Mouse (Mus musculus) liver, embryonic 18 days (tissue): ENCODE measurements around the gene Gcgr. TPM values are rescaled to one million over a fixed set of nuclear protein-coding genes. Genes with fewer than 3 reads are reported as not detected.

Source experiments
- polyA plus RNA-seq: library from polyadenylated mRNA; depleted of rRNA; stranded (reverse); fragments of >200 nt; gene quantifications from 2 replicates; pipeline ENCODE4 v1.2.3, GENCODE M21; 2012; rRNA removed

Gcgr gene
- 49.1 and 58.0 TPM in 2 replicates for polyA plus RNA-seq

GRCm38 (mm10) chr11:120530085-120530964 lies at the start of gene Gcgr:
Gene Gcgr, plus strand, starts transcription at chr11:120530699.

GRCm38 (mm10) chr11:120484265-120484981 lies 46.1 kb upstream of the Gcgr start, which contains the start of gene Mrpl12:
Gene Mrpl12, plus strand, starts transcription at chr11:120484613.

GRCm38 (mm10) chr11:120491317-120492023 lies 39.0 kb upstream of the Gcgr start, which contains the start of gene Slc25a10:
Gene Slc25a10, plus strand, starts transcription at chr11:120491840.

GRCm38 (mm10) chr11:120549168-120549945 lies 18.9 kb downstream of the Gcgr start, which contains the start of gene Mcrip1:
Gene Mcrip1, minus strand, starts transcription at chr11:120549727.

GRCm38 (mm10) chr11:120550810-120551440 lies 20.4 kb downstream of the Gcgr start, which contains the start of gene Ppp1r27:
Gene Ppp1r27, minus strand, starts transcription at chr11:120551132.

GRCm38 (mm10) chr11:120572752-120573584 lies 42.5 kb downstream of the Gcgr start, which contains the start of gene P4hb:
Gene P4hb, minus strand, starts transcription at chr11:120573253.

GRCm38 (mm10) chr11:120581490-120582267 lies 51.2 kb downstream of the Gcgr start, which contains the start of gene Arhgdia:
Gene Arhgdia, minus strand, starts transcription at chr11:120581624.

Other genes with a start within 250 kb of the Gcgr start
- gene Actg1, start 182.2 kb upstream of the Gcgr start, polyA plus RNA-seq: 247 and 252 TPM in 2 replicates
- gene Fscn2, start 169.2 kb upstream of the Gcgr start, polyA plus RNA-seq: not detected in 2 replicates
- gene Faap100, start 151.9 kb upstream of the Gcgr start, polyA plus RNA-seq: 5.6 and 6.2 TPM in 2 replicates
- gene Nploc4, start 93.0 kb upstream of the Gcgr start, polyA plus RNA-seq: 17.2 and 19.2 TPM in 2 replicates
- gene Tspan10, start 88.1 kb upstream of the Gcgr start, polyA plus RNA-seq: not detected in 2 replicates
- gene Pde6g, start 77.2 kb upstream of the Gcgr start, polyA plus RNA-seq: 0.20 and 0.23 TPM in 2 replicates
- 10.7 and 12.5 TPM in 2 replicates for gene Oxld1, start 72.6 kb upstream of the Gcgr start, polyA plus RNA-seq
- gene Ccdc137, start 72.6 kb upstream of the Gcgr start, polyA plus RNA-seq: 10.3 and 12.0 TPM in 2 replicates
- 11.1 and 11.7 TPM in 2 replicates for gene Arl16, start 63.1 kb upstream of the Gcgr start, polyA plus RNA-seq
- gene Mrpl12, start 46.1 kb upstream of the Gcgr start, polyA plus RNA-seq: 72.1 and 77.6 TPM in 2 replicates
- gene Slc25a10, start 38.9 kb upstream of the Gcgr start, polyA plus RNA-seq: 30.6 and 30.7 TPM in 2 replicates
- 41.8 and 45.5 TPM in 2 replicates for gene Mcrip1, start 19.0 kb downstream of the Gcgr start, polyA plus RNA-seq
- gene Ppp1r27, start 20.4 kb downstream of the Gcgr start, polyA plus RNA-seq: not detected in 2 replicates
- gene P4hb, start 42.6 kb downstream of the Gcgr start, polyA plus RNA-seq: 432 and 494 TPM in 2 replicates
- 142 and 152 TPM in 2 replicates for gene Arhgdia, start 50.9 kb downstream of the Gcgr start, polyA plus RNA-seq
- gene Alyref, start 67.7 kb downstream of the Gcgr start, polyA plus RNA-seq: 49.6 and 60.6 TPM in 2 replicates
- 34.4 and 36.3 TPM in 2 replicates for gene Anapc11, start 67.7 kb downstream of the Gcgr start, polyA plus RNA-seq
- 4.7 TPM in 2 replicates for gene Npb, start 77.8 kb downstream of the Gcgr start, polyA plus RNA-seq
- gene Pcyt2, start 87.2 kb downstream of the Gcgr start, polyA plus RNA-seq: 389 and 419 TPM in 2 replicates
- 30.4 and 32.8 TPM in 2 replicates for gene Sirt7, start 94.5 kb downstream of the Gcgr start, polyA plus RNA-seq
- gene Mafg, start 102.9 kb downstream of the Gcgr start, polyA plus RNA-seq: 28.0 and 31.0 TPM in 2 replicates
- gene Pycr1, start 113.1 kb downstream of the Gcgr start, polyA plus RNA-seq: 6.9 and 7.8 TPM in 2 replicates
- 0.19 and 0.43 TPM in 2 replicates for gene Myadml2, start 117.5 kb downstream of the Gcgr start, polyA plus RNA-seq
- 0.25 and 0.26 TPM in 2 replicates for gene Notum, start 130.5 kb downstream of the Gcgr start, polyA plus RNA-seq
- 23.8 and 25.4 TPM in 2 replicates for gene Aspscr1, start 142.3 kb downstream of the Gcgr start, polyA plus RNA-seq
- 54.1 and 60.7 TPM in 2 replicates for gene Cenpx, start 183.0 kb downstream of the Gcgr start, polyA plus RNA-seq
- gene Lrrc45, start 183.2 kb downstream of the Gcgr start, polyA plus RNA-seq: 7.4 and 8.9 TPM in 2 replicates
- gene Rac3, start 190.8 kb downstream of the Gcgr start, polyA plus RNA-seq: 1.2 and 1.7 TPM in 2 replicates
- gene Dcxr, start 196.6 kb downstream of the Gcgr start, polyA plus RNA-seq: 42.2 and 46.5 TPM in 2 replicates
- 0.03 and 0.24 TPM in 2 replicates for gene Cbr2, start 201.4 kb downstream of the Gcgr start, polyA plus RNA-seq
- 1.1 TPM in 2 replicates for gene Hmga1b, start 232.1 kb downstream of the Gcgr start, polyA plus RNA-seq